Mouse (Mus musculus): ENCODE measurements at regions not wholly inside any gene's neighbourhood (a gene's known extent, or its start where the extent isn't known, plus 50 kb on each side); places are given as distances from the start of the nearest gene placed in this dataset.

DNA sequence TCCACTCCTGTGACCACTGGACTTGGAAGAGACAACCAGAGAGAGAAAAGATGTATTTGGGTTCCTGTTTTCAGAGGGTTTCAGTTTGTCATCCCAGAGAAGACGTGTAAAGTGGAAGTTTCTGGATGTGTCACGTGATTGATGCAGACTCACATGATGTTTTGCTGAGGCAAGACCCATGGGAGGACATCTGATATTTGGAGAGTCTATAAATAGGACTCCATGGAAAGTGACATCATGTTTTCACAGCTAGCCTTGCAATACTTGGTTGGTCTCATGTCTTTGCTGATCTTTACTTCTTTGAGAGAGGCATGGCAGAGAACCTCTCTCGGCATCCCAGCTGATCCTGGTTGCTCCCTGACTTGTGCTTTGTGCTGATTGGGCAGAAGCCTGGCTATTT, 493.8 kb downstream of the Etnk1 start:
- no peaks in the 10 kb centered on the region for H3K36me3 ChIP-seq (ENCODE audit: control insufficient read depth, insufficient read depth)
- 82% methylated on average over 3 of the region's 3 CpGs for WGBS
- no peak overlapping the region for H3K4me3 ChIP-seq (ENCODE audit: low read depth, low read length)
- no peaks in the 10 kb centered on the region for H3K9me3 ChIP-seq (ENCODE audit: control insufficient read depth)
- no peaks in the 10 kb centered on the region for H3K27me3 ChIP-seq (replicated peaks; ENCODE audit: control insufficient read depth, insufficient read depth, low read length)
- no peak for TF ChIP-seq CTCF (IDR thresholded peaks at IDR 0.05; ENCODE audit: low read depth)
- no peak overlapping the region for H3K9ac ChIP-seq (ENCODE audit: low read depth, low read length)
- no peak overlapping the region for H3K27ac ChIP-seq (ENCODE audit: low read depth, low read length)
- ATAC-seq: no peak
- H3K4me1 ChIP-seq (replicated peaks; ENCODE audit: control insufficient read depth, insufficient read depth, low read length): no peaks in the 10 kb centered on the region
- no peak overlapping the region for H3K4me2 ChIP-seq (replicated peaks; ENCODE audit: low read depth)

GRCm38 (mm10) chr6:143663306-143663705, 496.3 kb downstream of the Etnk1 start:
- no peak overlapping the region for H3K27ac ChIP-seq (ENCODE audit: low read depth, low read length)
- TF ChIP-seq CTCF (IDR thresholded peaks at IDR 0.05; ENCODE audit: low read depth): no peak
- no peak overlapping the region for H3K4me3 ChIP-seq (ENCODE audit: low read depth, low read length)
- H3K4me2 ChIP-seq (replicated peaks; ENCODE audit: low read depth): no peak overlapping the region
- no peaks in the 10 kb centered on the region for H3K4me1 ChIP-seq (replicated peaks; ENCODE audit: control insufficient read depth, insufficient read depth, low read length)
- H3K36me3 ChIP-seq (ENCODE audit: control insufficient read depth, insufficient read depth): no peaks in the 10 kb centered on the region
- no peak overlapping the region for H3K9ac ChIP-seq (ENCODE audit: low read depth, low read length)
- ATAC-seq: no peak
- 84% methylated on average over 7 of the region's 7 CpGs for WGBS
- no peaks in the 10 kb centered on the region for H3K27me3 ChIP-seq (replicated peaks; ENCODE audit: control insufficient read depth, insufficient read depth, low read length)
- H3K9me3 ChIP-seq (ENCODE audit: control insufficient read depth): no peaks in the 10 kb centered on the region

GRCm38 (mm10) chr6:143665374-143665773, 498.4 kb downstream of the Etnk1 start:
- ATAC-seq: no peak
- Histone ChIP-seq H3K27me3 (replicated peaks; ENCODE audit: control insufficient read depth, insufficient read depth, low read length) (no peaks in the 10 kb centered on the region), H3K9me3 (ENCODE audit: control insufficient read depth) (no peaks in the 10 kb centered on the region), H3K4me3 (ENCODE audit: low read depth, low read length) (no peak overlapping the region), H3K27ac (ENCODE audit: low read depth, low read length) (no peak overlapping the region), H3K9ac (ENCODE audit: low read depth, low read length) (no peak overlapping the region), H3K36me3 (ENCODE audit: control insufficient read depth, insufficient read depth) (no peaks in the 10 kb centered on the region), H3K4me1 (replicated peaks; ENCODE audit: control insufficient read depth, insufficient read depth, low read length) (no peaks in the 10 kb centered on the region), H3K4me2 (replicated peaks; ENCODE audit: low read depth) (no peak overlapping the region)
- WGBS: 82% methylated on average over 12 of the region's 12 CpGs
- TF ChIP-seq CTCF (IDR thresholded peaks at IDR 0.05; ENCODE audit: low read depth): no peak

DNA sequence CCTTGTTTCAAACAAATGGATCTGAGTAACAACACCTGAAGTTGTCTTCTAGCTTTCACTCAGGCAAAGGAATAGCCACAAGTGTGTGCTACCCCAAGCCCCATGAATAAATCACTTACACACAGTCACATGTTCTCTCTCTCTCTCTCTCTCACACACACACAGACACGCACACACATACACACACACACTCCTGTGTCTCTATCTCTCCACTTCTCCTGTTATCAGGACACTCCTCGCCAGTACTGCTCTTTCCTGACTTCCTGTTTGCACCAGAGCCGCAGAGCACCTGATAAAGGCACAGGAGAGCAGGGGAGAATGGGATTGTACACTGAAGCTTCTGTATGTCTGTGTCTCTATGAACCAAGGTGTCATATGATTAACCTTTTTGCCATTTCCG, 501.5 kb downstream of the Etnk1 start:
- Histone ChIP-seq H3K9me3 (ENCODE audit: control insufficient read depth) (no peaks in the 10 kb centered on the region), H3K9ac (ENCODE audit: low read depth, low read length) (no peak overlapping the region), H3K27me3 (replicated peaks; ENCODE audit: control insufficient read depth, insufficient read depth, low read length) (no peaks in the 10 kb centered on the region), H3K27ac (ENCODE audit: low read depth, low read length) (no peak overlapping the region), H3K4me2 (replicated peaks; ENCODE audit: low read depth) (no peak overlapping the region), H3K4me1 (replicated peaks; ENCODE audit: control insufficient read depth, insufficient read depth, low read length) (no peaks in the 10 kb centered on the region), H3K36me3 (ENCODE audit: control insufficient read depth, insufficient read depth) (no peaks in the 10 kb centered on the region), H3K4me3 (ENCODE audit: low read depth, low read length) (no peak overlapping the region)
- WGBS: 59% methylated on average over 4 of the region's 4 CpGs
- no peak for TF ChIP-seq CTCF (IDR thresholded peaks at IDR 0.05; ENCODE audit: low read depth)
- no peak for ATAC-seq

- H3K36me3 ChIP-seq (ENCODE audit: control insufficient read depth, insufficient read depth): no peaks in the 10 kb centered on the region
- no peak for TF ChIP-seq CTCF (IDR thresholded peaks at IDR 0.05; ENCODE audit: low read depth)
- no peak for ATAC-seq
- H3K9me3 ChIP-seq (ENCODE audit: control insufficient read depth): no peaks in the 10 kb centered on the region
- no peak overlapping the region for H3K9ac ChIP-seq (ENCODE audit: low read depth, low read length)
- H3K27me3 ChIP-seq (replicated peaks; ENCODE audit: control insufficient read depth, insufficient read depth, low read length): no peaks in the 10 kb centered on the region
- H3K27ac ChIP-seq (ENCODE audit: low read depth, low read length): no peak overlapping the region
- WGBS: 79% methylated on average over 3 of the region's 3 CpGs
- no peaks in the 10 kb centered on the region for H3K4me1 ChIP-seq (replicated peaks; ENCODE audit: control insufficient read depth, insufficient read depth, low read length)
- H3K4me3 ChIP-seq (ENCODE audit: low read depth, low read length): no peak overlapping the region
- H3K4me2 ChIP-seq (replicated peaks; ENCODE audit: low read depth): no peak overlapping the region
Observed at GRCm38 (mm10) chr6:143669446-143670130, 502.6 kb downstream of the Etnk1 start.

- Histone ChIP-seq H3K4me2 (replicated peaks; ENCODE audit: low read depth) (no peak overlapping the region), H3K27me3 (replicated peaks; ENCODE audit: control insufficient read depth, insufficient read depth, low read length) (no peaks in the 10 kb centered on the region), H3K27ac (ENCODE audit: low read depth, low read length) (no peak overlapping the region), H3K9me3 (ENCODE audit: control insufficient read depth) (no peaks in the 10 kb centered on the region), H3K36me3 (ENCODE audit: control insufficient read depth, insufficient read depth) (no peaks in the 10 kb centered on the region), H3K9ac (ENCODE audit: low read depth, low read length) (no peak overlapping the region), H3K4me3 (ENCODE audit: low read depth, low read length) (no peak overlapping the region), H3K4me1 (replicated peaks; ENCODE audit: control insufficient read depth, insufficient read depth, low read length) (no peaks in the 10 kb centered on the region)
- no peak for TF ChIP-seq CTCF (IDR thresholded peaks at IDR 0.05; ENCODE audit: low read depth)
- 84% methylated on average over 9 of the region's 9 CpGs for WGBS
- no peak for ATAC-seq
Observed at GRCm38 (mm10) chr6:143690131-143690530, 523.1 kb downstream of the Etnk1 start.

GRCm38 (mm10) chr6:143690866-143691265, 523.8 kb downstream of the Etnk1 start:
- no peak overlapping the region for H3K27ac ChIP-seq (ENCODE audit: low read depth, low read length)
- H3K36me3 ChIP-seq (ENCODE audit: control insufficient read depth, insufficient read depth): no peaks in the 10 kb centered on the region
- H3K4me2 ChIP-seq (replicated peaks; ENCODE audit: low read depth): no peak overlapping the region
- no peak for ATAC-seq
- WGBS: 58% methylated on average over 6 of the region's 6 CpGs
- H3K9me3 ChIP-seq (ENCODE audit: control insufficient read depth): no peaks in the 10 kb centered on the region
- H3K4me1 ChIP-seq (replicated peaks; ENCODE audit: control insufficient read depth, insufficient read depth, low read length): no peaks in the 10 kb centered on the region
- no peak for TF ChIP-seq CTCF (IDR thresholded peaks at IDR 0.05; ENCODE audit: low read depth)
- no peaks in the 10 kb centered on the region for H3K27me3 ChIP-seq (replicated peaks; ENCODE audit: control insufficient read depth, insufficient read depth, low read length)
- no peak overlapping the region for H3K9ac ChIP-seq (ENCODE audit: low read depth, low read length)
- H3K4me3 ChIP-seq (ENCODE audit: low read depth, low read length): no peak overlapping the region

All from intestine, postnatal 0 days (tissue).